Mouse (Mus musculus) hindbrain, embryonic 13.5 days (tissue): Measurements from ENCODE around the gene Clmn. TPM values are rescaled to one million over a fixed set of nuclear protein-coding genes. Genes with fewer than 3 reads are reported as not detected.

ENCODE experiments used
- ATAC-seq: fragments of 200-750 bp; cut with Nextera tagmentation; 2 replicates; pipeline ENCODE4 v1.8.0; 2017; ENCODE audit warnings: moderate TSS enrichment; ENCODE audit not compliant: low FRiP score
- H3K27ac ChIP-seq: fragments of 300-500 bp; sonication (generic); 2 replicates; pipeline ENCODE4 v1.5.1; 2015; ENCODE audit warnings: inconsistent platforms, mild to moderate bottlenecking, moderate library complexity
- H3K27me3 ChIP-seq: fragments of 300-500 bp; sonication (generic); 2 replicates; pipeline ENCODE4 v1.6.1; 2015; ENCODE audit warnings: mild to moderate bottlenecking, inconsistent platforms
- H3K36me3 ChIP-seq: fragments of 300-500 bp; sonication (generic); 2 replicates; pipeline ENCODE4 v1.6.1; 2015; ENCODE audit warnings: mild to moderate bottlenecking, inconsistent platforms
- H3K4me1 ChIP-seq: fragments of 300-500 bp; sonication (generic); replicated peaks from 2 replicates; pipeline ENCODE4 v1.6.1; 2015; ENCODE audit warnings: inconsistent platforms
- H3K4me2 ChIP-seq: fragments of 300-500 bp; sonication (generic); 2 replicates; pipeline ENCODE4 v1.6.1; 2015; ENCODE audit warnings: inconsistent platforms, mild to moderate bottlenecking, moderate library complexity
- H3K4me3 ChIP-seq: fragments of 300-500 bp; sonication (generic); 2 replicates; pipeline ENCODE4 v1.5.1; 2015; ENCODE audit warnings: mild to moderate bottlenecking, inconsistent platforms
- H3K9ac ChIP-seq: fragments of 300-500 bp; sonication (generic); 2 replicates; pipeline ENCODE4 v1.6.1; 2015; ENCODE audit warnings: mild to moderate bottlenecking, inconsistent platforms
- H3K9me3 ChIP-seq: fragments of 300-500 bp; sonication (generic); 2 replicates; pipeline ENCODE4 v1.6.1; 2016; ENCODE audit warnings: inconsistent platforms
- WGBS: fragments of 180-500 bp; shearing (Covaris S2); methylation state at CpG from one replicate; pipeline ENCODE4 v1.1.7; 2015; 5-methylcytosine and 5-hydroxymethylcytosine counted together
- polyA plus RNA-seq: library from polyadenylated mRNA; unstranded; fragments of >200 nt; fragmentation: Nextera tagmentation; extraction: Ambion mirVana; gene quantifications from 2 replicates; pipeline ENCODE4 v1.2.1, GENCODE M21; 2015

Clmn gene
- polyA plus RNA-seq, 1 experiment from 2014 or later, result 2.1 TPM

DNA sequence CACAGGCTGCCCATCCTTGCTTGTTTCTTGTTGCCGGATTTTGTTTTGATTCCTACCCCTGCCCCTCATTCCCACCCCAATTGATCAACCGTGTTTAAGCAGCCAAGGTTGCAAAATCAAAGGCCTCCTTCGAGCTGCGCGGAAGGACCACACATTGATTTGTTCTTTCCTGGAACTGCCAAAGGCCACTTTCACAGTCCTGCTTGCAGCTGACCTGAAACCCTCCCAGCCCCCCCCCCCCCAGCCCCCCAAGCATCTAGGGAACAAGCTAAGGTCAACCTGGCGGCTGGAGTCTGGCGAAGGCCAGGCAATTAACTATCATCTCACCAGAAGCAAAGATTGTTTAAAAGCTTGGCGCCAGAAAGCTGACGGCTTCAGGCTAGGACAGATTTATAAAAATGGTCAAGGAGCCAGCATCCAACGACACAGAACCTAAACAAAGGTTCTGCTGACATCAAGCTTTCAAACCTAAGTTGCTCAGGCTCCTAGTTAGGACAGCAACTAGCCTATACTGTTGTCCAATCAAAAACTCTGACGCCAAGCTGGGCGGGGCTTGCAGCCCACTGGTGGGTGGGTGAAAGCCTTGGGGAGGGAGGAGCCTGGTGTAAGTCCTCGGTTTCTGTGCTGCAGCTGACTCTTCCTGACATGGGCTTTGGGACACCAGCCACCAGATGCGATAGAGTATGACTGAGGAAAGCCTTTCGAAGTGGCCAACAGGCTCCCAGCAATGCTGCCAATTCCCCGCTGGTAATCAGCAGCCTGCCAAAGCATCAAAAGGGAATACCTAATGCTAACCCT lies 13.0 kb downstream of the Clmn start:
- H3K27ac ChIP-seq, result no peak overlapping the region
- 30% methylated on average over 16 of the region's 16 CpGs for WGBS
- no peaks in the 10 kb centered on the region for H3K36me3 ChIP-seq
- H3K9me3 ChIP-seq, result no peaks in the 10 kb centered on the region
- no peaks in the 10 kb centered on the region for H3K27me3 ChIP-seq
- H3K4me2 ChIP-seq, result 0 out of 2 replicates have a peak overlapping the region, but pooled peaks have one; percentile 4
- no peak overlapping the region for H3K9ac ChIP-seq
- 0 out of 2 replicates have a peak, but pooled peaks have one; percentile 69 for ATAC-seq
- H3K4me1 ChIP-seq, result peaks cover 13% of the 10 kb centered on the region; the same call in 1 of the 2 replicates
- no peak overlapping the region for H3K4me3 ChIP-seq

DNA sequence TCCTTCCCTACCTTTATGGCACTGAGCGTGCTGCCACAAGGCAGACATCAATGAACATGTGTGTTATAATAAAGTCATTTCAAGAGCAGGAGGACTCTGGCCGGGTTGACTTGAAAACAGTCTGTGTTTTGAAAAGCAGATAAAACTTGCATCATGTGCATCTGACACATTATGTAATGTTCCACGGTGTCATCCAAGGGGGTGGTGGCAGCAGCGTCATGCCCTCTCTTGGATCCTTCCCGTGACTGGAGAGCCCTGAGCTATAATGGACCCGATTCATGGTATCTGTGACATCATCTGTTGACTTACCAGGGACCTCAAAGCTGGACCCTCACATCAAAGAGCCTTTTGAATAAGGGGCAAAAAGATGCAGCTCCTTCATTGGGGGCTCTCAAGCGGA lies 14.8 kb downstream of the Clmn start:
- Histone ChIP-seq H3K27ac (no peak overlapping the region), H3K27me3 (peaks cover 10% of the 10 kb centered on the region; the same call in 1 of the 2 replicates), H3K9ac (no peak overlapping the region), H3K36me3 (no peaks in the 10 kb centered on the region), H3K4me3 (no peak overlapping the region), H3K4me1 (peaks cover 23% of the 10 kb centered on the region), H3K4me2 (no peak overlapping the region), H3K9me3 (no peaks in the 10 kb centered on the region)
- ATAC-seq, result no peak
- WGBS, result 88% methylated on average over 7 of the region's 7 CpGs

DNA sequence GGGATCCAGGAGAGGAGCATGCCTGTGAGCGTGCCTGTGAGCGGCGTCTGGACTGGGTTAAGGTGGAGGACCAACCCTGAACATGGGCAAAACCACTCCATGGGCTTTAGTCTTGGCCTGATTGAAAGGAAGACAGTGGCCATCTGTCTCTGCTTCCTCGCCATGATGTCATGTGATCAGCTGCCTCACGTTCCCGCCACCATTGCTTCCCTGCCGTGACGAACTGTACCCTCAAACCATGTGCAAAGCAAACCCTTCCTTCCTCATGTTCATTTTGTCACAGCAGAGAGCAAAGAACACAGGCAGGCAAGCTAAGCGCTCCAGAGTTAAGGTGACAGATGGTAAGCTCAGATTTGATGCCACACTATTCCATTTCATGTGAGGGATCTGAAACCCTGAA lies 16.2 kb downstream of the Clmn start:
- ATAC-seq, result no peak
- Histone ChIP-seq H3K4me1 (peaks cover 23% of the 10 kb centered on the region), H3K36me3 (no peaks in the 10 kb centered on the region), H3K9ac (no peak overlapping the region), H3K27ac (no peak overlapping the region), H3K4me3 (no peak overlapping the region), H3K4me2 (no peak overlapping the region), H3K27me3 (peaks cover 18% of the 10 kb centered on the region), H3K9me3 (no peaks in the 10 kb centered on the region)
- 92% methylated on average over 9 of the region's 9 CpGs for WGBS

DNA sequence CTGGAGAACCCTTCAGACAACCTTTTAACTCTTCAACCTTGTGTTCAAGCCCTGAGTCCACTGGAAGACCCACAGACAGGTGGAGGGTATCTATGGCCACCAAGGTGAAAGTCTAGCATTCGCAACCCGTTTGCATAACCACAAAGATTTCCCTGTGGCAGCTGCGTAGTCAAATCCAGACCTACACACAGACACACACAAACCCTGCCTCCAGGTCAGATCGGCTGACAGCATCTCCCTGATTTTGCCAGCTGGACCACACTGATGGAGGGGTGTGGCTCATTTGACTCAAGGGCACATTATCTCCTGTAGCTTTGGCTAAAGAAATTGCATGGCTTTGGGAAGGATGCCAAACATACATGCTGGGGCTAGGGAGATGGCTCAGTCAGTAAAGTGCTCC lies 17.6 kb downstream of the Clmn start:
- 92% methylated on average over 4 of the region's 4 CpGs for WGBS
- H3K4me3 ChIP-seq, result no peak overlapping the region
- ATAC-seq, result no peak
- H3K36me3 ChIP-seq, result no peaks in the 10 kb centered on the region
- H3K9ac ChIP-seq, result no peak overlapping the region
- H3K9me3 ChIP-seq, result no peaks in the 10 kb centered on the region
- no peak overlapping the region for H3K4me2 ChIP-seq
- peaks cover 18% of the 10 kb centered on the region for H3K27me3 ChIP-seq
- H3K4me1 ChIP-seq, result peaks cover 22% of the 10 kb centered on the region
- H3K27ac ChIP-seq, result no peak overlapping the region

DNA sequence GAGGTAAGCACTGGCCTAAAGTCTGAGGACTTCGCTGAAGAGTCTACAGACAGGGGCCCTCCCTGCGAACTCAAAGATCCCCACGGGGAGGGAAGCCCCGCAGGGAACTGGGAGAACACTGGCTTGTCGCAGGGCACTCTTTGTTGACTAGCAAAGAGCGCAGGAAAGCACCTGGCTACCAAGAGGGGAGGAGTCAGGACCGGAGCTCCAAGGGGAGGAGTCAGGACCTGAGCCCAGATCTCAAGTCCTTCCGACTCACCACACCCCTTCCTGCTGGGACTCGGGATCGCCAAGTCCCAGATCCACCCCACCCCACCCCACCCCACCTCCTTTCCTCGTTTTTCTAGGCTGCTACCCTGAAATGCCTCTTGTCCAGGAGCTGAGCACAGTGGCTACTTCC lies 19.2 kb downstream of the Clmn start:
- no peak for ATAC-seq

DNA sequence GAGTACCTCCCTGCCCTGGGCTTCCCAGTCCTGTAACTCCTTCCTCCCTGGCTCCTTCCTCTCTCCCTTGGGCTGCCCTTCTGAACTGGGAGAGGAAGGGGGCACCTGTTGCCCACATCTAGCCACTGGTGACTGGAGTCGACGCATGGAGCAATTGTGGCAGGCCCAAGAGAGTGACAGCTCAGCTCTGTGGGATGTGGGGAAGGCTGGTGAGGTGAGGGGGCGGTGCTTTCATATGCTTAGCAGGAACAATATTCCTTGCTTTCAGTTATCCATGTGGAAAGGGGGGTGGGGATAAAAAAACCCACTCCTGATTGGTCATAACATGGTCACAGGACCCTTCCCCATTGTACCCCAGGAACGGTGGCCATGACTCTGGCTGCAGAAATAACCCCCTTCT lies 19.9 kb downstream of the Clmn start:
- 62% methylated on average over 4 of the region's 4 CpGs for WGBS
- Histone ChIP-seq H3K27me3 (peaks cover 18% of the 10 kb centered on the region), H3K4me1 (peaks cover 10% of the 10 kb centered on the region), H3K4me2 (no peak overlapping the region), H3K9ac (no peak overlapping the region), H3K36me3 (no peaks in the 10 kb centered on the region), H3K4me3 (no peak overlapping the region), H3K27ac (no peak overlapping the region), H3K9me3 (no peaks in the 10 kb centered on the region)
- ATAC-seq, result no peak

More for the DNA sequence above, 19.2 kb downstream of the Clmn start:
- Histone ChIP-seq H3K4me1 (peaks cover 10% of the 10 kb centered on the region), H3K4me3 (no peak overlapping the region), H3K4me2 (peak overlapping the region; percentile 40), H3K36me3 (no peaks in the 10 kb centered on the region), H3K27ac (no peak overlapping the region), H3K9ac (no peak overlapping the region), H3K9me3 (no peaks in the 10 kb centered on the region), H3K27me3 (peaks cover 18% of the 10 kb centered on the region)
- WGBS, result 3% methylated on average over 11 of the region's 11 CpGs

DNA sequence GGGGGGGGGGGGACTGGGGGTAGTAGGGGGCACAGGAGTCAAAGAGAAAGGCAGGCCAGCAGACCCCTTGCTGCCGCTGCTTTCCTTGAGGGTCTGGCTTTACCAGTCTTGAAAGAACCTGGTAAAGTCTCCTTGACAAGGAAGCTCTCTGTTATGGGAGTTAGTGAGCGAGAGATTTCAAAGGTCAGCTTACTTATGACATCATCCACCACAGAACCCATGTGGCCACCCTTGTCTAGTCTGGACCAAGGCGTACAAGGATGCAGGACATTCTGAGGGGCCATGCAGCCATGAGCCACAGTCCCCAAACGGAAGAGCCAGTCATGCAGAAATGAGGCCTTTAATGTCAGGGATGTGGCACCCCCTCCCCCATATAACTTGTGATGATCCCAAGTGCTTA lies 20.6 kb downstream of the Clmn start:
- H3K4me3 ChIP-seq, result no peak overlapping the region
- WGBS, result 75% methylated on average over 4 of the region's 4 CpGs
- H3K9me3 ChIP-seq, result no peaks in the 10 kb centered on the region
- no peak overlapping the region for H3K9ac ChIP-seq
- H3K4me2 ChIP-seq, result no peak overlapping the region
- peaks cover 18% of the 10 kb centered on the region for H3K27me3 ChIP-seq
- ATAC-seq, result no peak
- no peaks in the 10 kb centered on the region for H3K36me3 ChIP-seq
- no peak overlapping the region for H3K27ac ChIP-seq
- peaks cover 10% of the 10 kb centered on the region for H3K4me1 ChIP-seq

DNA sequence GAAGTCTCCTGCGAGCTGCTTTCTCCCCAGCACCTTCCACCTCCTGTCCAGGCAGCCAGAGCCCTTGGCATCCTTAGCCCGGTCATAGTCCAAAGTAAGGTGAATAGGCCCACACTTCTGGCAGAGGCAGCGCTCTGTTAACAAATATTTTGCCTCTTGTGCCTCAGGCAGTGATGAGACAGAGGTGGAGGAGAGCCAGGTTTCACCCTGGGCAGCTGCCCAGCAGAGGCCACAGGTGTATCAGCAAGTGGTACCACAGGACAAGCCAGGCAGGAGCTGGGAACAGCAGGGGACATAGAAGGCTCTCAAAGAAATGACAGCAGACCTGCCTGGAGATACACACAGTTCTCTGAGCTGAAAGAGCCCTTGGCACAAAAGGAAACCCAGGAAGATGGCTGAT lies 23.6 kb downstream of the Clmn start:
- no peak overlapping the region for H3K4me2 ChIP-seq
- peaks cover 18% of the 10 kb centered on the region for H3K27me3 ChIP-seq
- no peaks in the 10 kb centered on the region for H3K9me3 ChIP-seq
- no peak overlapping the region for H3K4me3 ChIP-seq
- no peaks in the 10 kb centered on the region for H3K36me3 ChIP-seq
- no peak for ATAC-seq
- WGBS, result 88% methylated on average over 3 of the region's 3 CpGs
- H3K27ac ChIP-seq, result no peak overlapping the region
- no peak overlapping the region for H3K9ac ChIP-seq
- H3K4me1 ChIP-seq, result peaks cover 23% of the 10 kb centered on the region

DNA sequence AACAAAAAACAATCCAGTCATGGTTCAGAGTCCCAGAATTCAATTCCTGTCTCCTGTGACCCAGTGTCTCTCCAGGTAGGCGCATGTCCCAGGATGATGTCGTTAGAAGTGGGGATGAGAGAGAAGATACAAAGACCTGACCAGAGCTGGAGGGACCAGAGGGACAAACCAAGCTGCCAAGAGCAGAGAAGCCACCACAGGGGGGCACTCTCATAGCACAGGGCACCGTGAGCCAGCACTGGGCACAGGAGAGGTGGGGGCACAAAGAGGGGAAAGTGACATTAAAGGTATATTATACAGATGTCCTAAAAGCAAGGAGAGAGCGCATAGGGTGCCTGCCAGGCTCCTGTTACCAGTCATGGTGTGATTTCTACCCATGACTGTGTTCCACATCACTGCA lies 25.9 kb downstream of the Clmn start:
- Histone ChIP-seq H3K4me2 (no peak overlapping the region), H3K36me3 (no peaks in the 10 kb centered on the region), H3K4me3 (no peak overlapping the region), H3K9ac (no peak overlapping the region), H3K27me3 (0 out of 2 replicates have a peak, but pooled peaks cover 4% of the 10 kb centered on the region), H3K9me3 (no peaks in the 10 kb centered on the region), H3K4me1 (peaks cover 24% of the 10 kb centered on the region), H3K27ac (no peak overlapping the region)
- ATAC-seq, result no peak
- WGBS, result 54% methylated on average over 4 of the region's 4 CpGs

DNA sequence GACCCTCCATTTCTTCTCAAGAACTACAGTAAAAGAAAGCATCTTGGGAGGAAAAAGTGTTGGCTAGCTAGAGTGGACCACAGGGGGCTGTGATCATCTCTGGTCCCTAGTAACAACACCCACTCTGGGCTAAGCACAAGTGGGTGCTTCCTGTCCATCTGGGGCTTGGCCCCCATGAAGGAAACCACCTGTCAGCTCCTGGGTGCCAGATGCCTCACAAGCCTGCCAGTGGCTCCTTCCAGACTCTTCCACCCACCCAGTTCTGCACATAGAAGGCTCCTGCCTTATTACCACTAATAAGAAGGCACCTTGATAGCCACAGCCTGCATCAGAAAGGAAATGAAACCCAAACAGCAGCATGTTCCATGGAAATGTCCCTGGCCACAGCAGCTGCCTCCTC lies 26.4 kb downstream of the Clmn start:
- no peaks in the 10 kb centered on the region for H3K36me3 ChIP-seq
- no peak overlapping the region for H3K9ac ChIP-seq
- no peak for ATAC-seq
- 0 out of 2 replicates have a peak, but pooled peaks cover 4% of the 10 kb centered on the region for H3K27me3 ChIP-seq
- no peak overlapping the region for H3K4me2 ChIP-seq
- no peak overlapping the region for H3K27ac ChIP-seq
- H3K4me1 ChIP-seq, result peaks cover 24% of the 10 kb centered on the region
- H3K4me3 ChIP-seq, result no peak overlapping the region
- H3K9me3 ChIP-seq, result no peaks in the 10 kb centered on the region

DNA sequence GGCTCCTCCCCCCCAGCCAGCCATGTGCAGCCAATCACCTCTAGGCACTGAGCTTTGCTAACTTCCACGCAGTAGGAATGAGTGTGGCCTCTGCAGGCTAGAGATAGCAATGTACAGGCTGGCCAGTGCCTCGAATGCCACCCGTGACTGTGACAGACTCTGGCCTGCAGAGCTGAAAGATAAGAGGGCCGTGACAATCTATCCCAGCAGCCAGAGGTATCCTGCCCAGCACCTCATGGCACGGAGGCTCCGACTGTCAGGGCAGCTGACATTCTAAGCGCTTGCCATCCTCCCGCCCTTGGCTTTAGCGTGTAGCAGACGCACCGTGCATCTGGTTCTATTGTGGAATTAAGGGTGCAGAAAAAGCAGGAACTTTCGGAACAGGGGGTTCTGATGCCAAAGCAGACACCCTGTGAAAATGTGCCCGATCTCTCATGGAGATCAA lies 26.9 kb downstream of the Clmn start:
- Histone ChIP-seq H3K4me2 (no peak overlapping the region), H3K4me3 (no peak overlapping the region), H3K9ac (no peak overlapping the region), H3K4me1 (peaks cover 24% of the 10 kb centered on the region), H3K36me3 (no peaks in the 10 kb centered on the region), H3K9me3 (no peaks in the 10 kb centered on the region), H3K27me3 (0 out of 2 replicates have a peak, but pooled peaks cover 4% of the 10 kb centered on the region), H3K27ac (no peak overlapping the region)
- no peak; the same call in 1 of the 2 replicates for ATAC-seq
- WGBS, result 79% methylated on average over 13 of the region's 13 CpGs

DNA sequence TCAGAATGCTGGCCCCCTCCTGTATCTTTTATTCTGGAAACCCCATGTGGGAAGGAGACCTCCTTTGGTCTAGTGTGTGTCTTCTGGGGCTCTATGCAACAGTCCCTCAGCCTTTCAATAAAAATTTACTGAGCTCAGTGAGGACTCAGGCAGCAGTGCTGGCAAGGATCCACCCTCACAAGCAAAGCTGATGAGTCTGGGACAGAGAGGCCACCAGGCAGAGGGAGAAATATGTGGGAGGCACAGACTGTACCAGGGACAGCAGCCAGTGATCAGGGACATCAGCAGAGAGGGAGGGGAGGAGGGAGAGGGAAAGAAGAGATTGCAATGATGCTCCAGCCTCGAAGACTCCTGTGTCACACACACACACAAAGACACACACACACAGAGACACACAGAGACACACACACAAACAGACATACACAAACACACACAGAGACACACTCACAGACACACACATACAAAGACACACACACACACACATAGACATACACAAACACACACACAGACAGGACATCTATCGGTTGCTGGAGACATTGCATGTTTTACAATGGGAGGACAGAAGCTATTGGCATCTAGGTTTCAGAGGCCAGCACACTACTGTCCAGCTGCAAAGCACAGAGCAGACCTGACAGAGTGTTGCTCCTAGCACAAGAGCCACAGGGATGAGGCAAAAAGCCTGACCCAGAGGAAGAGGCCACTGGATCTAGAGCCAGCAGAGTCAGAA lies 27.6 kb downstream of the Clmn start:
- 0 out of 2 replicates have a peak, but pooled peaks have one; percentile 25 for ATAC-seq
- H3K4me1 ChIP-seq, result peaks cover 24% of the 10 kb centered on the region
- H3K4me3 ChIP-seq, result no peak overlapping the region
- H3K4me2 ChIP-seq, result no peak overlapping the region
- WGBS, result 70% methylated on average over 2 of the region's 2 CpGs
- H3K27ac ChIP-seq, result no peak overlapping the region
- H3K9ac ChIP-seq, result no peak overlapping the region
- 0 out of 2 replicates have a peak, but pooled peaks cover 4% of the 10 kb centered on the region for H3K27me3 ChIP-seq
- no peaks in the 10 kb centered on the region for H3K36me3 ChIP-seq
- H3K9me3 ChIP-seq, result no peaks in the 10 kb centered on the region
